Mouse (Mus musculus): ENCODE measurements around the gene Yars. TPM values are rescaled to one million over a fixed set of nuclear protein-coding genes. Genes with fewer than 3 reads are reported as not detected.
"Not testable (repeated sequence)": the region's sequence is repeated elsewhere in the genome, so short reads cannot be mapped to it uniquely, and the experiment has no call there.

Gene Yars
- polyA plus RNA-seq, 1 experiment from 2014 or later, result 87.4 TPM

DNA sequence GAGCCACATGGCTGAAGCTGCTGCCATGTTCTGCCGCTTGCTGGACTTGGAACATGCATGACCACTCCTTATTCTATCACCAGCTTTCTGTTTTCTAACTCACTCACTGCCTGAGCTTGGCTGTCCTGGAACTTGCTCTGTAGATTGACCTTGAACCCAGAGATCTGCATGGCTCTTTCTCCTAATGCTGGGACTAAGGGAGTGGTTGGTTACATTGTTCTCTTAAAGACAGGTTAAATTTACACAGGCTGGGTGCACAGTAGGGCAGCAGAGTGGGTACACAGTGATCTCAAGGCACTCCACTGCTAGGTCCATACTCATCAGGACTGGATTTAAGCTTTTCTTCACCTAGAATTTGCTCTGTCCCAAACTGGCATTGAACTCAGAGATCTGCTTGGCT is 4.7 kb downstream of the Yars start:
- ATAC-seq (replicated peaks; ENCODE audit: low FRiP score), result no peak
- Histone ChIP-seq H3K4me2 (no peak overlapping the region), H3K4me1 (peaks cover 31% of the 10 kb centered on the region), H3K36me3 (peaks cover 53% of the 10 kb centered on the region), H3K27ac (no peak overlapping the region), H3K4me3 (replicated peaks) (no peak overlapping the region), H3K9me3 (replicated peaks) (no peaks in the 10 kb centered on the region), H3K27me3 (no peaks in the 10 kb centered on the region), H3K9ac (no peak overlapping the region)
- WGBS, result 90% methylated on average over 1 of the region's 1 CpGs

DNA sequence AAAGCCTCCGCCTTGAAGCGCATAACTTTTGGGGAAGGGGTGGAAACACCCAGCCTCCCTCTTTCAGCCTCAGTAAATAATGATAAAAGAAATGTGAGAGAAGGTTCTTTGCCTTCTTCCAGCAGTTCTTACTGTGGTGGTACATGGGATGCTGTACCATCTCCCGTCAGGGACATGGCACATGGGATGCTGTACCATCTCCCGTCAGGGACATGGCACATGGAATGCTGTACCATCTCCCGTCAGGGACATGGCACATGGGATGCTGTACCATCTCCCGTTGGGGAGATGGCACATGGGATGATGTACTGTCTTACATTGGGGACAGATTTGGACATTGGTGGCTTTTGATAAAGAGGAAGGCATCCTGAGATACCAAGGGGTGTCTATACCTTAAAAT is 8.0 kb downstream of the Yars start:
- ATAC-seq (replicated peaks; ENCODE audit: low FRiP score), result no peak
- Histone ChIP-seq H3K4me1 (peaks cover 11% of the 10 kb centered on the region; the same call in 1 of the 2 replicates), H3K4me2 (no peak overlapping the region), H3K36me3 (peaks cover 78% of the 10 kb centered on the region), H3K9me3 (replicated peaks) (no peaks in the 10 kb centered on the region), H3K27ac (no peak overlapping the region), H3K4me3 (replicated peaks) (no peak overlapping the region), H3K27me3 (no peaks in the 10 kb centered on the region), H3K9ac (no peak overlapping the region)
- WGBS, result 87% methylated on average over 6 of the region's 6 CpGs

DNA sequence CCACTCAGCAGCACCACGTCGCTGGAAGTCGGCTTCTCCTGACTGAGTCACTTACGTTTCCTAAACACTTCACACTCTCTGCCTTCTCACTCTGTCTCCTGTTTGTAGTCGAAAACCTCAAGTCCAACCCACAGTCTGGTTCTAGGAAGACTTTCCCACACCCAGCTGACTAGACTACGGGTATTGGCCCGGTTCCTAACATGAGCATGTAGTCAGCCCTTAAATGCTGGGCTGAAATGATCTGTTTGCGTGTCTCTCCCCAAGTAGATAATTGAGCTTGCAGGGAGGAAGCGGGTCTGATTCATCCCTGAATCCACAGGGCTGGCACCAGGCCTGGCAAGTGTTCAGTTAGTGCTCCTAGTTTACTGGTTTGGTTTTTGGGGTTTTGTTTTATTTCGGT is 15.1 kb downstream of the Yars start:
- no peak for ATAC-seq (replicated peaks; ENCODE audit: low FRiP score)
- 92% methylated on average over 10 of the region's 10 CpGs for WGBS

DNA sequence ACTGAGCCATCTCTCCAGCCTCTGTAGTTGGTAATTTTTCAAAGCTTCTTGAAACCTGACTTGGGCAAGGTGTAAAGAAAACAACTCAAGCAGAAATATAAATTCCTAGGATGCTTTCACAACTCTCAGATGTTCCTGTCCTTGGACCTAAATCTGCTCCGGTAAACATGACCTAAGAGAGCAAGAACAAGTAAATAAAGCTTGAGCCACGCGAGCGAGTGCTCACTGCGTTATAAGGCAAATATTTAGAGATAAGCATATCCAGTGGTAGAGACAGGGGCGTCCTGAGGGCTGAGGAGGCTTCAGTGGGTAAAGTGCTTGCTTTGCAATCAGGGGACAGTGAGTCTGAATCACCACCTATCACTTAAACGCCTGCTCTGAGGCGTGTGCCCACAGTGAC is 17.2 kb downstream of the Yars start:
- Histone ChIP-seq H3K4me1 (no peaks in the 10 kb centered on the region), H3K27ac (no peak overlapping the region), H3K36me3 (peaks cover 95% of the 10 kb centered on the region), H3K27me3 (no peaks in the 10 kb centered on the region), H3K4me3 (replicated peaks) (no peak overlapping the region), H3K4me2 (no peak overlapping the region), H3K9me3 (replicated peaks) (no peaks in the 10 kb centered on the region), H3K9ac (no peak overlapping the region)
- ATAC-seq (replicated peaks; ENCODE audit: low FRiP score), result no peak
- 87% methylated on average over 8 of the region's 8 CpGs for WGBS

More for the DNA sequence above, 15.1 kb downstream of the Yars start:
- H3K27me3 ChIP-seq, result no peaks in the 10 kb centered on the region
- H3K9ac ChIP-seq, result no peak overlapping the region
- H3K27ac ChIP-seq, result no peak overlapping the region
- no peak overlapping the region for H3K4me3 ChIP-seq (replicated peaks)
- peaks cover 95% of the 10 kb centered on the region for H3K36me3 ChIP-seq
- H3K4me1 ChIP-seq, result no peaks in the 10 kb centered on the region
- H3K4me2 ChIP-seq, result no peak overlapping the region
- no peaks in the 10 kb centered on the region for H3K9me3 ChIP-seq (replicated peaks)

DNA sequence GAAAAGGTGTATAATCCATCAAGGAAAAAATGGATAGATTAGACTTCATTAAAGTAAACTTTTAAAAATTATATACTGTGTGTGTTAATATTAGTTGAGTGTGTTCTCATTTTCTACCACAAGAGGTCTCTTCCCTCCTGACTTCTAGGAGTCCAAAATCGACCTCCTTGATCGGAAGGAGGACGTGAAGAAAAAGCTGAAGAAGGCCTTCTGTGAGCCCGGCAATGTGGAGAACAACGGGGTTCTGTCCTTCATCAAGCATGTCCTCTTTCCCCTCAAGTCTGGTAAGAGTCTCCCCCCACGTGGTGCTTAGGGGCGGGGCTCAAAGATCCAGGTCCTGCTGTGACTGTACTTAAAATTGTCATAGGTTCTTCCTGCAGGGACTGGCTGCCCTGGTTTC is 19.9 kb downstream of the Yars start:
- WGBS, result 57% methylated on average over 7 of the region's 7 CpGs
- Histone ChIP-seq H3K4me1 (no peaks in the 10 kb centered on the region), H3K9ac (no peak overlapping the region), H3K4me2 (no peak overlapping the region), H3K4me3 (replicated peaks) (no peak overlapping the region), H3K36me3 (peaks cover 95% of the 10 kb centered on the region), H3K27ac (no peak overlapping the region), H3K9me3 (replicated peaks) (no peaks in the 10 kb centered on the region), H3K27me3 (no peaks in the 10 kb centered on the region)
- no peak for ATAC-seq (replicated peaks; ENCODE audit: low FRiP score)

DNA sequence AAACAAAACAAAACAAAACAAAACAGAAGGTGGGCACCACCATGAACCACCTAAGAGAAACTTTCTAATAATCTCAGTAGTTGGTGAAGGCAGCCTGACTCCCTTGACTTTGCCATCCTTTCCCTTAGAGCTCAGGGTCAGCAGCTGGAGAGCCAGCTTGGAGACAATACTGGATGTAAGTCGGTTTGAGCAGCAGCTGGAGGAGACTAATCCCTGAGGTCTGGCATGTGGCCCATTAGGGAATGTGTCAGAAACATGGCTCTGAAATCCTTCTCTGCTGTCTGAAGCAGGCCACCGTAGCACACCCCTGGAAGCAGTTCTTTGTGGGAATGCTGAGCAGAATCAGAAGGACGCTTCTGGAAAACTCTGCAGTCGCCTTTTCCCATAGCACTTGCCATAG is 21.9 kb downstream of the Yars start:
- no peaks in the 10 kb centered on the region for H3K9me3 ChIP-seq (replicated peaks)
- no peak overlapping the region for H3K4me2 ChIP-seq
- H3K4me3 ChIP-seq (replicated peaks), result no peak overlapping the region
- H3K9ac ChIP-seq, result no peak overlapping the region
- H3K36me3 ChIP-seq, result peaks cover 95% of the 10 kb centered on the region
- no peaks in the 10 kb centered on the region for H3K4me1 ChIP-seq
- H3K27ac ChIP-seq, result no peak overlapping the region
- no peaks in the 10 kb centered on the region for H3K27me3 ChIP-seq
- WGBS, result 86% methylated on average over 4 of the region's 4 CpGs
- no peak for ATAC-seq (replicated peaks; ENCODE audit: low FRiP score)

DNA sequence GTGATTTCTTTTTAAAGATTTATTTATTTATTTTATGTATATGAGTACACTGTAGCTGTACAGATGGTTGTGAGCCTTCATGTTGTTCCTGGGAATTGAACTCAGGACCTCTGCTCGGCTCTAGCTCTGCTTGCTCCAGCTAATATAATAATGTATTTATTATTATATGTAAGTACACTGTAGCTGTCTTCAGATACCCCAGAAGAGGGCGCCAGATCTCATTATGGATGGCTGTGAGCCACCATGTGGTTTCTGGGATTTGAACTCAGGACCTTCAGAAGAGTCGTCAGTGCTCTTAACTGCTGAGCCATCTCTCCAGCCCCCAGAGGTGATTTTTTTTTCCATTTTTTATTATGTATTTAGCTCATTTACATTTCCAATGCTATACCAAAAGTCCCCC is 22.9 kb downstream of the Yars start:
- H3K4me2 ChIP-seq; H3K27me3 ChIP-seq; H3K9ac ChIP-seq; H3K9me3 ChIP-seq (replicated peaks); ATAC-seq (replicated peaks; ENCODE audit: low FRiP score); H3K27ac ChIP-seq; H3K4me3 ChIP-seq (replicated peaks); H3K4me1 ChIP-seq: not testable (repeated sequence)
- 72% methylated on average over 3 of the region's 3 CpGs for WGBS
- peaks cover 95% of the 10 kb centered on the region for H3K36me3 ChIP-seq

DNA sequence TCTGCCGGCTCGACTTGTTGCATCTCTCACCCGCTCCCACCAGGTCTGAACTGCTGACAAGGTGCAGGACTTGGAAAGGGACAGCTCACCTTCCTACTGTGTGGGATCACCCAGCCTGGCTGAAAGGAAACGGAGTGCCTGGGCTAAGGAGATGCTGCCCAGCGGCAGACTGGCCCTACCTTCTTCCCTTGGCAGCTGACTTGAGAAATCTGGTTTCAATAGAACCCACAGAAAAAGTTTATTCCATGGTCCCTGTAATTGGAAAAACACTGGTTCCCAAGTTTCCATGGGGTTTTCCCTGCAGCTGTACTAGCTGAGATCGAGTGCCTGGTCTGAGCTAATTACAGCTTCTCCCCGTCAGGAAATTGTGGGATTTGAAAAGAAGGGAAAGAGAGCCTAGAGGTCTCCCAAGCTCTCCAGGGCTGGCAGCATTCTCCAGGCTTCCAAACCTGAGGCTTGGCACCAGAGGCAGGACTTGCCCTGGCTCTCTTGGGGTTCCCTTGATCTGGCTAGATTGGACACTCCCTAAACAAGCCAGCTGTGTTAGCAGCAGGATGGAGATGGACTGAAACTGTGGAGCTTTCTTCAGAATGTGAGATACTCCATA is 29.1 kb downstream of the Yars start:
- peaks cover 14% of the 10 kb centered on the region for H3K4me1 ChIP-seq
- H3K4me2 ChIP-seq, result no peak overlapping the region
- no peak overlapping the region for H3K27ac ChIP-seq
- 76% methylated on average over 7 of the region's 7 CpGs for WGBS
- H3K27me3 ChIP-seq, result no peaks in the 10 kb centered on the region
- no peak overlapping the region for H3K4me3 ChIP-seq (replicated peaks)
- ATAC-seq (replicated peaks; ENCODE audit: low FRiP score), result no peak
- no peak overlapping the region for H3K9ac ChIP-seq
- H3K9me3 ChIP-seq (replicated peaks), result no peaks in the 10 kb centered on the region
- H3K36me3 ChIP-seq, result peaks cover 99% of the 10 kb centered on the region

DNA sequence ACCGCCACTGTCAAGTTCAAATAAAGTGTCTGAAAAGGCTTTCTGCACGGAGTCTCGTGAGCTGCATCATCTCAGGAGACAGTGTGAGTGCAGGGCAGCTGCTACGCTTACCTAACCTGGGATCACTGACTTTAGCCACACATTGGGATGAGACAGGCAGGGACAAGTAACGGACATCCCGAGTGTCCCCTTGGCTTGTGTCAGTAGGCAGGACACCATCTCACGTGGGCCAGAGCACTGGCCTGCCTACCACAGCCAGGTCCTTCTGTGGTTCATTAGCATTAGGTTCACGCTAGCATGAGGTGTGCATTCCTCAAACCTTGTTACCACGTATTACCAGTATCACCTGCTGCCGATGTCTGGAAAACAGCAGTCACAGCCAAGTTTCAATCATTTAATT is 29.6 kb downstream of the Yars start:
- Histone ChIP-seq H3K4me1 (peaks cover 19% of the 10 kb centered on the region), H3K27ac (no peak overlapping the region), H3K9ac (no peak overlapping the region), H3K4me3 (replicated peaks) (no peak overlapping the region), H3K36me3 (peaks cover 99% of the 10 kb centered on the region), H3K9me3 (replicated peaks) (no peaks in the 10 kb centered on the region), H3K27me3 (no peaks in the 10 kb centered on the region), H3K4me2 (no peak overlapping the region)
- no peak for ATAC-seq (replicated peaks; ENCODE audit: low FRiP score)
- 86% methylated on average over 10 of the region's 10 CpGs for WGBS

DNA sequence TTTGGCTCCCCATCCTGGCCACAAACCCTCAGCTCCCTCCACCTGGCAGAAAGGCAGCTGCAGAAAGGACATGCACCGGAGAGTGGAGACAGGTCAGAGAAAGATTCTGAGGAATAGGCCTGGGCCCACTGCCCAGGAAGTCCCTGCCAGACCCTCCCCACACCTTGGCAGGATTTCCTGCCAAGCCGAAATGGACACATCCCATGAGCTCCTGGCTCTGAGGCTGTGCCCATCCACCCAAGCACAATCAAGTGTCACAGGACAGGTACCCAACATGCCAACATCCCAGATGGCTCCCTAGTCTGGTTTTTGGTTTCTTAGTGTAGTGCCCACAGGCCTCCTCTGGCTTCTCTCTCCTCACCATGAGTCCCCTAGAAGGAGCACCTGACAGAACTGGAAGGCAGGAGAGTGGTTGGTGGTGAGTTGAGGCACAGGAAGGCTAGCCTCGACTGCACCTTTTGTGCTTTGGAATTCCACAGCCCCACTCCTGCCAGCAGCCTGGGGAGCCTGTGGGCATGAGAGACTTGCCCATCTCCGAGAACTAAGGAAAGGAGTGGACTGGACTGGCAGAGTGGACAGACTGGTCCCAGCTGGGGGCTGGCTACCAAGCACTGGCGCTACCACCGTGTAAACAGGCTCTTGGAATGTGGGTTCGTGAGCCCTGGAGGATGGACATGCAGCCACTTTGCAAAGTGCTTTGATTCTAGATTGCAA is 31.0 kb downstream of the Yars start:
- 75% methylated on average over 7 of the region's 7 CpGs for WGBS
- no peak for ATAC-seq (replicated peaks; ENCODE audit: low FRiP score)

DNA sequence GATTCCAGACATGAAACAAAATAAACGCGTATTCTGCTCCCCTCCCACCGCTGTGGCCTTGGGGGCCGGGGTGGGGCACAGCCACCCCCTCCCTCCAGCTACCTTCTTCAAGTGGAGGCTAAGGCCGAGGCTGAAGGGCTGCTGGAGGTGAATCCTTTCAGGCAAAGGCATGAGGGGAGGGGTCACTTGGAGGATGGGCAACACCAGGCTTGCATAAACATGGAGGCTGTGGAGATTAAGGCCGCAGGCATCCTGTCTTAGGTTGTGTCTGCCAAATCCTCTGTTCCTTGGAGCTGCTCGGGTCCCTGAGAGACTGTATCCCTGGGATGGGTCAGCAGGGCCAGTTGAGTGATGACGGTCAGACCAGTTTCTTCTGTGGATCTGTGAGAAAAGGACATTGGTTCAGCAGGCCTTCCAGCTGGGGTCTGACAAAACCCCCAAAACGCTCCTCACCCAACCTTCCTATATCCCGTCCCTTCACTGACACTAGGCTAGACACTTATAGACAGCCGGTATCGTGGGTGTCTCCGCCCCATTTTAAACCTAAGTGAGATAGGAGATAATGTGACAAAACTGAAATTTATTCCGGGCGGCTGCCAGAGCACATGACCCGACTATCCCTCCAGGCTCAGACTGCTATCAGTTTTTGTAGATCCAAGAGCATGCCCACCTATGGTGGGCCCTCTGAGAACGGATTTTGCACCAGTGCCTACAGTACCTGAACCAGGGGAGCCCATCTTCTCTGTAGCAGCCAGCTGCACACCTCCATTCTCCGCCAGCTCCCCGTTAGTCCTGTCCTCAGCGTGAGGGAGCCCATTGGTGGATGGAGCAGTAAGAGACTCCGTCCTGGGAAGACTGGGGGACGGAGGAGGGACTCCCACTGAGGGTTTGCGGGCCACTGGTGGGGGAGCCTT is 31.8 kb downstream of the Yars start:
- Histone ChIP-seq H3K27me3 (peaks cover 4% of the 10 kb centered on the region; the same call in 1 of the 2 replicates), H3K4me2 (no peak overlapping the region), H3K4me1 (peaks cover 35% of the 10 kb centered on the region), H3K4me3 (replicated peaks) (no peak overlapping the region), H3K9ac (no peak overlapping the region), H3K36me3 (peaks cover 94% of the 10 kb centered on the region), H3K27ac (no peak overlapping the region), H3K9me3 (replicated peaks) (no peaks in the 10 kb centered on the region)
- no peak for ATAC-seq (replicated peaks; ENCODE audit: low FRiP score)
- 80% methylated on average over 23 of the region's 23 CpGs for WGBS

More for the DNA sequence above, 31.0 kb downstream of the Yars start:
- Histone ChIP-seq H3K4me1 (peaks cover 27% of the 10 kb centered on the region), H3K27me3 (no peaks in the 10 kb centered on the region), H3K27ac (no peak overlapping the region), H3K9me3 (replicated peaks) (no peaks in the 10 kb centered on the region), H3K36me3 (peaks cover 99% of the 10 kb centered on the region), H3K9ac (no peak overlapping the region), H3K4me3 (replicated peaks) (no peak overlapping the region), H3K4me2 (no peak overlapping the region)
